Mouse (Mus musculus) layer of hippocampus, adult 2 months (tissue): ENCODE measurements around the gene Ppm1f. TPM values are rescaled to one million over a fixed set of nuclear protein-coding genes. Genes with fewer than 3 reads are reported as not detected.
A peak's percentile ranks its signal among the peaks of the same experiment; 100 is the strongest.
"Not testable (repeated sequence)": the region's sequence is repeated elsewhere in the genome, so short reads cannot be mapped to it uniquely, and the experiment has no call there.

Experiments used
- DNase-seq, 2 experiments: peaks; one replicate each; pipeline ENCODE4 v3.0.0; 2022; ENCODE audit warnings: low spot score in 2 of 2
- H3K27ac ChIP-seq: fragments of 200-600 bp; 2 replicates; pipeline ENCODE4 v1.8.1; 2022
- H3K4me3 ChIP-seq: fragments of 200-600 bp; 2 replicates; pipeline ENCODE4 v1.8.1; 2022; ENCODE audit warnings: mild to moderate bottlenecking
- CTCF ChIP-seq: fragments of 200-600 bp; conservative IDR thresholded peaks from 2 replicates; pipeline ENCODE4 v1.8.1; 2022; ENCODE audit warnings: antibody characterized with exemption, mild to moderate bottlenecking, moderate library complexity
- long read RNA-seq, 2 experiments: library from polyadenylated mRNA; stranded (forward); transcript quantifications; one replicate each; pipeline ENCODE4 v2.0.0; 2021; ENCODE audit warnings: borderline mapping rate in 2 of 2
- total RNA-seq, 2 experiments: library from RNA; stranded (reverse); gene quantifications; 2 replicates each; pipeline ENCODE4 v1.2.3; 2021

The Ppm1f gene
- total RNA-seq: 10 to 100 TPM; 45.5 to 51.4 TPM
- long read RNA-seq, experiment 1, full-length matches to known transcripts: 25 of 50 reads
- long read RNA-seq, experiment 1, partial matches to known transcripts: 6 of 50 reads
- long read RNA-seq, experiment 1, other reads (novel, unspliced or antisense): 19 of 50 reads
- long read RNA-seq, experiment 2, full-length matches to known transcripts: 31 of 50 reads
- long read RNA-seq, experiment 2, partial matches to known transcripts: 16 of 50 reads
- long read RNA-seq, experiment 2, other reads (novel, unspliced or antisense): 3 of 50 reads

GRCm38 (mm10) chr16:16896382-16897055, at the start of gene Ppm1f:
TSS of gene Ppm1f (plus strand) at chr16:16896469.
- Histone ChIP-seq H3K4me3 (peak within 1 kb of the TSS; percentile 80), H3K27ac (peak within 1 kb of the TSS; percentile 91)
- peak; percentile 95 to 98 for DNase-seq
- TF ChIP-seq CTCF: peak; percentile 95

DNA sequence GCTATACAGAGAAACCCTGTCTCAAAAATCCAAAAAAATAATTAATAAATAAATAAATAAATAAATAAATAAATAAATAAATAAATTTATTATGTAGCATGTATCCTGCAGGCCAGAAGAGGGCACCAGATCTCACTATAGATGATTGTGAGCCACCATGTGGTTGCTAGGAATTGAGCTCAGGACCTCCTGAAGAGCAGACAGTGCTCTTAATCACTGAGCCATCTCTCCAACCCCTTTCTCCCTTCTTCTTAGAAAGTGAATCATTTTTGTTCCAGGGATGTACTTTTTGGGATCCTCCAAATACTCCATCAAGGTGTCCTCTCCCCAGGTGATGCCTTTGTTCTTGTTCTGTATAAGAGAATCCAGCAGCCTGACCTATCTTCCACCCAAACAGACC, 47.1 kb upstream of the Ppm1f start:
- H3K27ac ChIP-seq: no peak overlapping the region
- peak; percentile 36; the same call in 1 of the 2 replicates for TF ChIP-seq CTCF
- DNase-seq: no peak
- H3K4me3 ChIP-seq: no peak overlapping the region

- Histone ChIP-seq H3K4me3 (no peak overlapping the region), H3K27ac (no peak overlapping the region)
- TF ChIP-seq CTCF: no peak
- DNase-seq: no peak
Observed at GRCm38 (mm10) chr16:16852411-16852810, 43.9 kb upstream of the Ppm1f start.

DNA sequence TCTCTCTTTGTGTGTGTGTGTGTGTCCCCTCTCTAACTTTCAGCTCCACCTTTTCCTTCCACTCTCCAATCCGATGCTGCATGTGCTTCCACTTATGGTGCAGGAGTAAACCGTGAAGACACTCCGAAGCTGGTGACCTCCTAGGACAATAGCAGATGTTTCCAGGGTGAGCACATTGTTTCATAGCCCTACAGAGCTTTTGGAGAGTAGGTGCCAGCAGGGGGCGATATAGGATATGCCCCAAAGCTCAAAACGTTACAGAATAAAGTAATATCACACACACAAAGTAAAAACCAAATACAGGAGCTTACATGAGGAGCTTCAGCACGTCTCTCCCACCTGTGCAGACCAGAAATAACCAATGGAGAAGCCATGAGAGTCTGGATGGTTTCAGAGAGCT, 41.4 kb upstream of the Ppm1f start:
- H3K27ac ChIP-seq: no peak overlapping the region
- H3K4me3 ChIP-seq: no peak overlapping the region
- DNase-seq: peak in 1 of 2 experiments; percentile 60
- peak; percentile 85 for TF ChIP-seq CTCF

DNA sequence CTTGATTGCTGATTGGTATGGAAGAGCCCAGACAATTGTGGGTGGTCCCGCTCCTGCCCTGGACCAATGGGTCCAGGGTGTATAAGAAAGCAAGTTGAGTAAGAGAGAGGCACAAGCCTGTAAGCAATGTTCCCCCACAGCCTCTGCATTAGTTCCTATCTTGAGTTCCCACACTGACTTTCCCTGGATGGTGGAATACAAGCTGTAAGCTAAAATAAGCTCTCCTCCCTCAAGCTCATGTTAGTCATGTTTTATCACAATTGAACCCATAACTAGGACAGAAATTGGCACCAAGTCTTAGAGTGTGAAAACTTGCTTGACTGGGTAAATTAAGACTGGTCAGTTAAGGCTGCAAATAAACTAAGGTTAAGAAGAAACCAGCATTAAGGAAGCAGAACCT, 40.7 kb upstream of the Ppm1f start:
- H3K4me3 ChIP-seq: no peak overlapping the region
- no peak for DNase-seq
- no peak overlapping the region for H3K27ac ChIP-seq
- TF ChIP-seq CTCF: no peak

DNA sequence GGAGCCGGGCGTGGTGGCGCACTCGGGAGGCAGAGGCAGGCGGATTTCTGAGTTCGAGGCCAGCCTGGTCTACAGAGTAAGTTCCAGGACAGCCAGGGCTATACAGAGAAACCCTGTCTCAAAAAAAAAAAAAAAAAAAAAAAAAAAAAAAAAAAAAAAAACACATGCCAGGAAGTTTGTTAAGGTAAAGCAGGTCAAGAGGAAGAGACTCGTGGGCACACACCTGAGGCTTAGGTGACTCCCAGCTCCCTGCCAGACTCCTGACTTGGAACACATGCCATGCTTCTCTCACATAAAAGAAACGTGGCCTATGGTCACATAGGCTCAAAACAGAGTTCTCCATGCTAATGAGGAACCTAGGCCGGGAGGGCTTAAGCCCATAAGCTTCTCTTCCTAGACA, 40.2 kb upstream of the Ppm1f start:
- DNase-seq, H3K27ac ChIP-seq, H3K4me3 ChIP-seq: not testable (repeated sequence)

- no peak for DNase-seq
- Histone ChIP-seq H3K4me3 (no peak overlapping the region), H3K27ac (no peak overlapping the region)
- TF ChIP-seq CTCF: no peak
Observed at GRCm38 (mm10) chr16:16856731-16857476, 39.4 kb upstream of the Ppm1f start.

GRCm38 (mm10) chr16:16862288-16862687, 34.0 kb upstream of the Ppm1f start:
- no peak for TF ChIP-seq CTCF
- DNase-seq: no peak
- no peak overlapping the region for H3K4me3 ChIP-seq
- H3K27ac ChIP-seq: no peak overlapping the region

GRCm38 (mm10) chr16:16863978-16864377, 32.3 kb upstream of the Ppm1f start, which contains the start of gene Igll1:
TSS of gene Igll1 (minus strand) at chr16:16863985.
- Histone ChIP-seq H3K27ac (no peak within 1 kb of the TSS), H3K4me3 (no peak within 1 kb of the TSS)
- no peak for DNase-seq
- TF ChIP-seq CTCF: no peak

- no peak overlapping the region for H3K27ac ChIP-seq
- no peak overlapping the region for H3K4me3 ChIP-seq
- TF ChIP-seq CTCF: no peak
- no peak for DNase-seq
Observed at GRCm38 (mm10) chr16:16865217-16865616, 31.1 kb upstream of the Ppm1f start.

DNA sequence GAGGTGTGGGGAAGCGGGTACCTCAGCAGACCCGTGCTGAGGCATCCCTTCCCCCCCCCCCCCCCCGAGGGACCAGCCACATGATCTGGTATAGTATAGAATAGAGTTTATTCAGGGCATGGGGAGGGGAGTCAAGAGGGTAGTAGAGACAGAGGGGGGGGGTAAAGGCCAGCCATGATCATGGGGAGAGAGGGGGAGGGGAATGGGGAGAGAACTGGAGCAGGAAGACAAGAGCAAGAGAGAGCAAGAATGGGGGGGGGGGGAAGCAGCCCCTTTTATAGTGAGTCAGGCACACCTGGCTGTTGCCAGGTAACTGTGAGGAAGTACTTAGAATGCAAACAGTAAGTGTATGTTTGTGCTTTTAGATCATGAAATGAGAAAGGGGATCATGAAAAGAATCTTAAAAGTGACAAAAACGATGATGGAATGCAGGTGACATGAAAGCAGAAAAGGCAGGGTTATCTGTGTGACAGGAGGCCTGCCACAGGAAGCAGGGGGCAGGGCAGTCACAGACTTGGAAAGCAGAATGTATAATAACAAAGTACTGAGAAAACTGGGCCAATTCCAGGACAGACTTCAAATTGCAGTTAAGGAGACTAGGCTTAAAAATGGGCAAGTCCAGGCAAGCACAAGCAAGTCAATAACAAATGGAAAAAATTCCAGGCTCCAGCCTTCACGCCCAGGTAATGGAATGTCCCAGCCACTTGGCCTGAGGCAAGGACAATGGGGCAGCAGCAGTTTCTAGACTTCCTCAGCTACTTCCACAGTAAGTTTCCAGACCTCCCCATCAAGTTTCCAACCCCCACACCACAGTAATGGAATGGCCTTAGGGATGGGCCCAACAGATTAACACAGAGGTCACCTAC, 30.3 kb upstream of the Ppm1f start:
- H3K27ac ChIP-seq: no peak overlapping the region
- no peak for TF ChIP-seq CTCF
- no peak overlapping the region for H3K4me3 ChIP-seq
- DNase-seq: no peak

- DNase-seq: no peak
Observed at GRCm38 (mm10) chr16:16870241-16870616, 26.0 kb upstream of the Ppm1f start.

More at GRCm38 (mm10) chr16:16870241-16870616, 26.0 kb upstream of the Ppm1f start:
- H3K4me3 ChIP-seq: peak overlapping the region; percentile 88
- peak overlapping the region; percentile 88 for H3K27ac ChIP-seq
- TF ChIP-seq CTCF: no peak
